Mouse (Mus musculus) neural tube, embryonic 13.5 days (tissue): ENCODE data around the gene Guk1. TPM values are rescaled to one million over a fixed set of nuclear protein-coding genes. Genes with fewer than 3 reads are reported as not detected.
"Not testable (repeated sequence)": the region's sequence is repeated elsewhere in the genome, so short reads cannot be mapped to it uniquely, and the experiment has no call there.

Experiments used
- ATAC-seq: fragments of 200-750 bp; cut with Nextera tagmentation; 2 replicates; pipeline ENCODE4 v1.8.0; 2017; ENCODE audit warnings: low read depth, mild to moderate bottlenecking, moderate TSS enrichment, moderate library complexity
- H3K27ac ChIP-seq: fragments of 300-500 bp; sonication (generic); replicated peaks from 2 replicates; pipeline ENCODE4 v1.5.1; 2015; ENCODE audit warnings: moderate library complexity, mild to moderate bottlenecking, inconsistent platforms
- H3K27me3 ChIP-seq: fragments of 300-500 bp; sonication (generic); 2 replicates; pipeline ENCODE4 v1.6.1; 2015; ENCODE audit warnings: mild to moderate bottlenecking, inconsistent platforms
- H3K36me3 ChIP-seq: fragments of 300-500 bp; sonication (generic); 2 replicates; pipeline ENCODE4 v1.6.1; 2015; ENCODE audit warnings: mild to moderate bottlenecking, inconsistent platforms
- H3K4me1 ChIP-seq: fragments of 300-500 bp; sonication (generic); replicated peaks from 2 replicates; pipeline ENCODE4 v1.6.1; 2015; ENCODE audit warnings: inconsistent platforms
- H3K4me2 ChIP-seq: fragments of 300-500 bp; sonication (generic); 2 replicates; pipeline ENCODE4 v1.6.1; 2015; ENCODE audit warnings: inconsistent platforms, mild to moderate bottlenecking, moderate library complexity
- H3K4me3 ChIP-seq: fragments of 300-500 bp; sonication (generic); 2 replicates; pipeline ENCODE4 v1.5.1; 2015; ENCODE audit warnings: mild to moderate bottlenecking, inconsistent platforms
- H3K9ac ChIP-seq: fragments of 300-500 bp; sonication (generic); 2 replicates; pipeline ENCODE4 v1.6.1; 2015; ENCODE audit warnings: moderate library complexity, mild to moderate bottlenecking, inconsistent platforms
- H3K9me3 ChIP-seq: fragments of 300-500 bp; sonication (generic); 2 replicates; pipeline ENCODE4 v1.6.1; 2016; ENCODE audit warnings: inconsistent platforms
- whole genome bisulfite sequencing: fragments of 180-500 bp; shearing (Covaris S2); methylation state at CpG from one replicate; pipeline ENCODE4 v1.1.7; 2015; 5-methylcytosine and 5-hydroxymethylcytosine counted together
- polyA plus RNA-seq: library from polyadenylated mRNA; unstranded; fragments of >200 nt; fragmentation: Nextera tagmentation; extraction: Ambion mirVana; gene quantifications from 2 replicates; pipeline ENCODE4 v1.2.1, GENCODE M21; 2015

Guk1 gene
- polyA plus RNA-seq, 1 experiment from 2014 or later = 191 TPM

- no peak for ATAC-seq
- peak overlapping the region; percentile 1; the same call in 1 of the 2 replicates for H3K4me3 ChIP-seq
- H3K9me3 ChIP-seq = no peaks in the 10 kb centered on the region
- 84% methylated on average over 2 of the region's 2 CpGs for WGBS
- peak overlapping the region; percentile 98 for H3K4me2 ChIP-seq
- H3K36me3 ChIP-seq = 0 out of 2 replicates have a peak, but pooled peaks cover 4% of the 10 kb centered on the region
- no peaks in the 10 kb centered on the region for H3K27me3 ChIP-seq
- peak overlapping the region; percentile 34; the same call in 1 of the 2 replicates for H3K9ac ChIP-seq
- H3K4me1 ChIP-seq = peaks cover 64% of the 10 kb centered on the region
- H3K27ac ChIP-seq = no peak overlapping the region
Measured at GRCm38 (mm10) chr11:59225167-59225566, 33.2 kb upstream of the Guk1 start.

- Histone ChIP-seq H3K9me3 (no peaks in the 10 kb centered on the region), H3K27ac (no peak overlapping the region), H3K4me1 (peaks cover 64% of the 10 kb centered on the region), H3K4me2 (peak overlapping the region; percentile 7; the same call in 1 of the 2 replicates), H3K9ac (no peak overlapping the region), H3K4me3 (no peak overlapping the region), H3K27me3 (no peaks in the 10 kb centered on the region), H3K36me3 (0 out of 2 replicates have a peak, but pooled peaks cover 7% of the 10 kb centered on the region)
- 78% methylated on average over 2 of the region's 2 CpGs for WGBS
- ATAC-seq = no peak
Measured at GRCm38 (mm10) chr11:59224470-59224869, 32.5 kb upstream of the Guk1 start.

DNA sequence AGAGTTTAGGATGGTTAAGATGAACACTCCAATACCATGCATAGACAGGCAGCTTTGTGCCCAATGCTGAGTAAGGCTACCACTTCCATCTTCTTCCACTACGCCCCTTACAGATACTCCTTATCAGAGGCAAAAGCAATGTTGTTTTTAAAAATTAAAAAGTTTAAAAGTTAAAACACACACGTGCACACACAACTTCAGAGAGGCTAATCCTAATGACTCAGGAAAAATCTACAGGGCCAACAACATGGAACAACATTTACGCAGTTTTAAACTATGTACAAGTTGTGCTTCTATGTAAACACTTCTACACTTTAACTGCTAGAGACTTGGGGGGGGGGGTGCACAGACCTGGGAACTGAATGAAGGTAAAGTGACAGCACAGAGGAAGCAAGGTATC lies 32.0 kb upstream of the Guk1 start:
- no peak overlapping the region for H3K27ac ChIP-seq
- no peak for ATAC-seq
- no peaks in the 10 kb centered on the region for H3K27me3 ChIP-seq
- no peak overlapping the region for H3K9ac ChIP-seq
- H3K36me3 ChIP-seq = peaks cover 10% of the 10 kb centered on the region; the same call in 1 of the 2 replicates
- no peak overlapping the region for H3K4me3 ChIP-seq
- 97% methylated on average over 3 of the region's 3 CpGs for WGBS
- peak overlapping the region; percentile 7; the same call in 1 of the 2 replicates for H3K4me2 ChIP-seq
- no peaks in the 10 kb centered on the region for H3K9me3 ChIP-seq
- H3K4me1 ChIP-seq = peaks cover 64% of the 10 kb centered on the region

DNA sequence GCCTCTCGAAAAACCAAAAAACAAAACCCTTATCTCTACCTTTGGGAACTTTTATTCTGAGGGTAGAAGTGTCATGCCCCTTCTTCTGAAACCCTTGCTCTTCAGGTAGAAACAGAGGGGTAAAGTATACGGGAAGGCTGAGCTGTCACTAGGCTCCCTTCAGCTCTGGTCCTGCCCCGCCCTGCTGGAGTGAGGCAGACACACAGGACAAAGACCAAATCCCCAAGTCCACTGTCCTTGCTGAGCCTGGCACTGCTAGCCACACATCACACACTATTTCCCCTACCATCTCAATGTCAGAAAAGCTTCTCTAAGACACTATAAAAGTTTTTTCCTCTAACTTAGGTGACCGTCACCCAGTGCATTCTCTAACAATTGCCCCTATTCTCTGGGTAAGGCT lies 30.3 kb upstream of the Guk1 start:
- no peak for ATAC-seq
- H3K9ac ChIP-seq = no peak overlapping the region
- H3K27ac ChIP-seq = no peak overlapping the region
- 92% methylated on average over 4 of the region's 4 CpGs for WGBS
- H3K4me3 ChIP-seq = no peak overlapping the region
- H3K9me3 ChIP-seq = no peaks in the 10 kb centered on the region
- H3K4me1 ChIP-seq = peaks cover 56% of the 10 kb centered on the region
- H3K36me3 ChIP-seq = peaks cover 21% of the 10 kb centered on the region; the same call in 1 of the 2 replicates
- H3K4me2 ChIP-seq = no peak overlapping the region
- H3K27me3 ChIP-seq = no peaks in the 10 kb centered on the region

GRCm38 (mm10) chr11:59221604-59222003 lies 29.6 kb upstream of the Guk1 start:
- H3K36me3 ChIP-seq = peaks cover 21% of the 10 kb centered on the region; the same call in 1 of the 2 replicates
- H3K4me1 ChIP-seq = peaks cover 49% of the 10 kb centered on the region

GRCm38 (mm10) chr11:59219064-59219463 lies 27.1 kb upstream of the Guk1 start:
- H3K4me2 ChIP-seq = no peak overlapping the region
- no peak overlapping the region for H3K4me3 ChIP-seq
- H3K27me3 ChIP-seq = no peaks in the 10 kb centered on the region
- no peaks in the 10 kb centered on the region for H3K9me3 ChIP-seq
- no peak for ATAC-seq
- peaks cover 24% of the 10 kb centered on the region for H3K4me1 ChIP-seq
- H3K27ac ChIP-seq = no peak overlapping the region
- H3K36me3 ChIP-seq = peaks cover 27% of the 10 kb centered on the region; the same call in 1 of the 2 replicates
- H3K9ac ChIP-seq = no peak overlapping the region

More at GRCm38 (mm10) chr11:59221604-59222003, 29.6 kb upstream of the Guk1 start:
- Histone ChIP-seq H3K27ac (no peak overlapping the region), H3K27me3 (no peaks in the 10 kb centered on the region), H3K9ac (no peak overlapping the region), H3K9me3 (no peaks in the 10 kb centered on the region), H3K4me2 (no peak overlapping the region), H3K4me3 (no peak overlapping the region)
- ATAC-seq = no peak

DNA sequence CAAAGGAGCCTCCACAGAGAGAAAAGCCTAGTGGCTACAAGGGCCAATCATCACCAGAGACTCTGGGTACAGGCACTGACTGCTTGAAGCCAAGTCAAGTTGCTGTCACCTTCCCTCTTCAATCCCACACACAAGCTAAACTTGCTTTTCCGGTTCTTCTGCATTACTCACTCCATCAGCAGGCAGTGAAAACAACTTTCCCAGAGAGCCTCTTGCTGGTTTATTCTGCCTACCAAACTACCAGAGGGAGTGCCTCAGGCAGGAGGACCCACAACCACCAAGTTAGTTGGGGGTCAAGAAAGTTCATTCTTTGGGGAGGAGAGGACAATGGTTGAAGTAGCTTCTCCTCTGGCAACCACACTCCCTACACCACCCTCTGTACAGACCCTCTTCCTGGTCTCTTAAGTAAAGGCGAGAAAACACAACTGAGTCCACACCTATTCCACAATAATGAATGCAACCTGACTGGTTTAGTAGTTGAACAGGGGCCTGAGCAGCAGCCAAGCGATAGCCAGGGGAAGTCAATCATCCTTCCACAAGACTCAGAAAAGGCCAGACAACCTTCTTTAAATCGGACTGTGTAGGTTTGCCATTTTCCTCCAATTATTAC lies 26.5 kb upstream of the Guk1 start:
- Histone ChIP-seq H3K4me2 (no peak overlapping the region), H3K4me3 (no peak overlapping the region), H3K36me3 (peaks cover 23% of the 10 kb centered on the region; the same call in 1 of the 2 replicates), H3K27me3 (no peaks in the 10 kb centered on the region), H3K27ac (no peak overlapping the region), H3K9ac (no peak overlapping the region), H3K9me3 (no peaks in the 10 kb centered on the region), H3K4me1 (peaks cover 18% of the 10 kb centered on the region)
- WGBS = 91% methylated on average over 4 of the region's 4 CpGs
- ATAC-seq = no peak

- H3K4me1 ChIP-seq = peaks cover 9% of the 10 kb centered on the region; the same call in 1 of the 2 replicates
- H3K9ac ChIP-seq = no peak overlapping the region
- no peaks in the 10 kb centered on the region for H3K27me3 ChIP-seq
- H3K4me2 ChIP-seq = no peak overlapping the region
- WGBS = 82% methylated on average over 3 of the region's 3 CpGs
- peaks cover 35% of the 10 kb centered on the region for H3K36me3 ChIP-seq
- H3K9me3 ChIP-seq = no peaks in the 10 kb centered on the region
- H3K4me3 ChIP-seq = no peak overlapping the region
- no peak overlapping the region for H3K27ac ChIP-seq
- no peak for ATAC-seq
Measured at GRCm38 (mm10) chr11:59216955-59217354, 24.9 kb upstream of the Guk1 start.

DNA sequence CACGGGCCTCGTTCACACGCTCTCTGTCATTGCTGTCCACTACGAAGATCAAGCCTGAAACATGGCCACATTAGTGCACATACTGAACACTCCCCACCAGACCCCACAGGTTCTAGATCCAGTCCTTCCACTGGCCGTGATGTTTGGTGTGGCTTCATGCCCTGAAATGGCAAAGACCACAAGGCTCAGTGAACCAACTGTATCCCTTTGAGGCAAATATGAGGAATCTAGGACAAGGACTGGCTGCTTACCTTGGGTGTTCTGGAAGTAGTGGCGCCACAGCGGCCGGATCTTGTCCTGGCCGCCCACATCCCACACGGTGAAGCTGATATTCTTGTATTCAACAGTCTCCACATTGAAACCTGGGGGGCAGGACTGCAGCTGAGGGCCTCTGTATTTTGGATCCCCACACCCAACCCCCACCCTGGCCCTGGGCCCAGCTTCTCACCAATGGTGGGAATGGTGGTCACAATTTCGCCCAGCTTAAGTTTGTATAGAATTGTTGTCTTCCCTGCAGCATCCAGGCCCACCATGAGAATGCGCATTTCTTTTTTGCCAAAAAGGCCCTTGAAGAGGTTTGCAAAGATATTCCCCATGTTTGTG lies 21.0 kb upstream of the Guk1 start:
- Histone ChIP-seq H3K27me3 (no peaks in the 10 kb centered on the region), H3K9me3 (no peaks in the 10 kb centered on the region), H3K4me2 (no peak overlapping the region), H3K36me3 (peaks cover 50% of the 10 kb centered on the region), H3K27ac (no peak overlapping the region), H3K4me1 (peaks cover 19% of the 10 kb centered on the region), H3K4me3 (no peak overlapping the region), H3K9ac (no peak overlapping the region)
- no peak for ATAC-seq
- WGBS = 93% methylated on average over 12 of the region's 12 CpGs

DNA sequence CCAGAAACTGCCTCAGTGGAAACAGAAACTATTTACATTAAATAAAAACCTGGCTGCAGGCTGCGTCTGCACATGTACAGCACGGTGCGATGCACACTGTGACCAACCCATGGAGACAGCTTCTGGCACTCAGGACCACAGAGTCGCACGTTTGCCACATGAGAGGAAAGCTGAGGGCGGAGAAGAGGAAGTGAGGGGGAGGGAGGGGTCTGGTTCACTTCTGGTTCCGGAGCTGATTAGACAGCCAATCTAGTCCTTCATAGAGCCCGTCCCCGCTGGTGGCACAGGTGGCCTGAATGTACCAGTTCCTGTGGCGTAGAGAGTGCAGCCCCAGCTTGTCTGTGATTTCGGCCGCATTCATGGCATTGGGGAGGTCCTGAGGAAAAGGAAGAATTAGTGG lies 20.3 kb upstream of the Guk1 start:
- not testable (repeated sequence) for H3K27me3 ChIP-seq, H3K4me2 ChIP-seq, H3K9ac ChIP-seq, H3K27ac ChIP-seq, H3K9me3 ChIP-seq, ATAC-seq, H3K4me3 ChIP-seq
- Histone ChIP-seq H3K4me1 (peaks cover 25% of the 10 kb centered on the region), H3K36me3 (peaks cover 46% of the 10 kb centered on the region)
- 87% methylated on average over 12 of the region's 12 CpGs for WGBS

DNA sequence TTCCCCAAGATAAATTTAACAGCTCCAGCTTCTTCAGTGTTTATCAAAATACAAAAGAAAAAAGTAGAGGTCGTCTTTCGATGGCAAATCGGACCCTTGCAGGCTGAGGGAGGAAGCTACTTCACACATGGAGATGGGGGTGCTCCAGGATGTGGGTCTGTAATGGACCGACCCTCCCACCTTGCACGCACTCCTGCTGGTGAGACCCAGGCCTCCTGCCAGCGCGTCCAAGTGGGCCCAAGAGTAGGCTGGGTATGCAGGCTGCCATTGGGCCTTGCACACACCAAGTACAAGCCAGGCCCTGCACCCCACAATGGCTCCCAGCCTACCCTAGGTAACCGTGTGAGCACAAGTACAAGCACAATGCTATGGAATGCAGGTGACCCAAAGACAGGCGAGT lies 19.5 kb upstream of the Guk1 start:
- peaks cover 47% of the 10 kb centered on the region for H3K36me3 ChIP-seq
- not testable (repeated sequence) for H3K4me3 ChIP-seq, ATAC-seq, H3K27me3 ChIP-seq, H3K4me2 ChIP-seq, H3K9me3 ChIP-seq, H3K27ac ChIP-seq, H3K9ac ChIP-seq
- H3K4me1 ChIP-seq = peaks cover 25% of the 10 kb centered on the region
- WGBS = 86% methylated on average over 9 of the region's 9 CpGs

GRCm38 (mm10) chr11:59210020-59210419 lies 18.0 kb upstream of the Guk1 start:
- H3K4me1 ChIP-seq = peaks cover 25% of the 10 kb centered on the region
- H3K4me2 ChIP-seq = no peak overlapping the region
- no peak overlapping the region for H3K27ac ChIP-seq
- H3K9ac ChIP-seq = 0 out of 2 replicates have a peak overlapping the region, but pooled peaks have one; percentile 78
- no peak overlapping the region for H3K4me3 ChIP-seq
- no peak for ATAC-seq
- 87% methylated on average over 4 of the region's 4 CpGs for WGBS
- H3K9me3 ChIP-seq = no peaks in the 10 kb centered on the region
- peaks cover 57% of the 10 kb centered on the region for H3K36me3 ChIP-seq
- H3K27me3 ChIP-seq = no peaks in the 10 kb centered on the region
